Mouse (Mus musculus): ENCODE measurements around the gene Kdm2a.

DNA sequence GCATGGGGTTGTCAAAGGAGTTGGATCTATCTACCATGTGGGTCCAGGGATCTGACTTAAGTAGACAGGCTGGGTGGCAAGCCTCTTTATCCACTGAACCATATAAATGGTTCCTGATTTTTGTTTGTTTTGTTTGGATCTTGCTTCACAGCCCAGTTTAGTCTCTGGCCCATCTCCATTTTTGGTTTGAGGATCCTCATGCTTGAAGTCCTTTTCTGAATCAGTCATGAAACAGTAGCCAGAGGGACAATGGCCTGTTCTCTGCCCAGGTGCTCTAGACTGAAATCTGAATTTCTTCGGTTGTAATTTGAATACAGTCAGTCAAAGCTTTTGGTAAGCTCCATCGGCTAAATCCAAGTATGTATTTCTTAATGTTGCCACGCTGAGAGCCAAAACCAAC is 24.5 kb upstream of the Kdm2a start:
- TF ChIP-seq ELF1 (IDR thresholded peaks at IDR 0.05; ENCODE audit: low read depth, low read length) (no peak), CTCF (IDR thresholded peaks at IDR 0.05 in 2 of 3, conservative IDR thresholded peaks at IDR 0.05 in 1 of 3; ENCODE audit: control insufficient read depth in 1 of 3, insufficient read depth in 1 of 3, low read depth in 2 of 3, low read length in 3 of 3, poor library complexity in 1 of 3, severe bottlenecking in 1 of 3) (no peak), POLR2AphosphoS2 (IDR thresholded peaks at IDR 0.05; ENCODE audit: low read length) (no peak), POLR2A (IDR thresholded peaks at IDR 0.05; ENCODE audit: control insufficient read depth in 1 of 2, insufficient read depth in 1 of 2, low read depth in 1 of 2, low read length in 2 of 2, poor library complexity in 1 of 2) (no peak), SMC3 (IDR thresholded peaks at IDR 0.05; ENCODE audit: low read depth, low read length) (no peak), USF1 (IDR thresholded peaks at IDR 0.05; ENCODE audit: low read depth, low read length) (no peak), MAFK (IDR thresholded peaks at IDR 0.05; ENCODE audit: borderline replicate concordance, low read depth, low read length) (no peak)

All from MEL (cell line).